Mouse (Mus musculus) layer of hippocampus, postnatal 14 days (tissue): ENCODE results near the gene Mgmt. TPM values are rescaled to one million over a fixed set of nuclear protein-coding genes. Genes with fewer than 3 reads are reported as not detected.

Source experiments
- DNase-seq, 2 experiments: peaks; one replicate each; pipeline ENCODE4 v3.0.0; 2021 to 2022; ENCODE audit warnings: low spot score in 2 of 2, mixed read lengths in 1 of 2
- total RNA-seq, 2 experiments: library from RNA; stranded (reverse); gene quantifications; 2 replicates each; pipeline ENCODE4 v1.2.3; 2021

The Mgmt gene
- total RNA-seq, 2 experiments from 2014 or later: 0.60 to 0.90 TPM

- DNase-seq: no peak
Observed at GRCm38 (mm10) chr7:136997456-136997855, 103.0 kb downstream of the Mgmt start.

GRCm38 (mm10) chr7:137000703-137001102 lies 106.3 kb downstream of the Mgmt start:
- DNase-seq: no peak

DNA sequence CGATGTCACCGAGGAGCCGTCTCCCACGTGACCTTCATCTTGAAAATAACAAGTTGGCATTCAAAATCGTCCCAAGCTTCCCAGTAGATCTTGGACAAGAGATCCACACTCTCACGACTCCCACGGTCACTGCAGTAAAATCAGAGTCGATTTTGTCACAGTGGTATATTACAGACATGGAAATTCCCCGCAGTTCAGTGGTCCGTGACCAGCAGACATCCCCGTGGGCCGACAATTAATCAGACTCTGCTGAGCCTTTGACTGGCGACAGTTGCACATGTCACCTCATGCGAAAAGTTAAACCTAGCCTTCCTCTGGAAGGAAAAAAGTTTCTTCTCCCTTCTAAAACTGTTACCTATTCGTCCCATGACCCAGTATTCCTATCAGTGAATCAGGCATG lies 106.8 kb downstream of the Mgmt start:
- DNase-seq: no peak

- peak in 1 of 2 experiments; percentile 17 for DNase-seq
Observed at GRCm38 (mm10) chr7:137001783-137002182, 107.4 kb downstream of the Mgmt start.

DNA sequence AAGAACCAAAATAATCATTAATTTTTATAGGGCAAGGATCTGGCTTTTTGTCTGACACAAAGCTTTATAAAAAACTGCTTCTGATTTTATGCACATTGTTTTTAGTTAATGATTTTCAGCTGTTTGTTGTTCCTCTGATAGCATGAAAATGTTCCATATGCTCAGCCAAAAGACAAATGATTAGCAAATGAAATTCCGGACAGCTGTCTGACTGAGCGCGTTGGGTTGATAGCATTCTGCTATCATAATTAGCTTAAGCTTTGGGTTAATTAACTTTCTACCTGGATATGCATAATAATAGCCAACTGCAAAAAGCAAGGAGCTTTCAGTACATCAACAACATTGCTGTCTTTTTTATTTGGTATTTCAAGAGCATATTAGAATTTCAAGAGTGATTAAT lies 108.0 kb downstream of the Mgmt start:
- DNase-seq: peak in 1 of 2 experiments; percentile 70

- DNase-seq: no peak
Observed at GRCm38 (mm10) chr7:137005293-137005692, 110.9 kb downstream of the Mgmt start.

- no peak for DNase-seq
Observed at GRCm38 (mm10) chr7:137008321-137008720, 113.9 kb downstream of the Mgmt start.

DNA sequence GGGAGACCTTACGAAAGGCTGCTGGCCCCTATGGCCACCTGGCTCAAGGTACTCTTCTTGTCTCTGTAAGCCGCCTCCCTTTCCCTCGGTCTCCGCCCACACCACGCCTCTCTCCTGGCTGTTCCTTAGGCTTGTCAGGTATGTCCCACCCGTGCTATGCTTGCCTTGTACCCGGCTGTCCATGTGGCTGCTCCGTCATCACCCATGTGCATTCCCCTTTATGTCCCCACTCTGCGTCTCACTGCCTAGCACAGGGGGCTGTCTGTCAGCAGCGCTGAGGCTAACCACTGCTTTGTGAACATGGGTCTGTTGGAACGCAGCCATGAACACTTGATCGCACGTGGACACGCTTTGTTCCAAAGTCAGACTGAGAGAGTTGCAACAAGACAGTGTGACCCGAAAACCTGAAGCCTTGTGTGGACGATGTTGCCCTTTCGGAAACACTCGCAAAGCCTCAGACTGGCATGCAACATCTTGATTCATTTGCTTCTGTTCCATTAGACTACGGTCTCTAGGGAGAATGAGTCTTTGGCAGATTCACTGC lies 115.4 kb downstream of the Mgmt start:
- DNase-seq: no peak

DNA sequence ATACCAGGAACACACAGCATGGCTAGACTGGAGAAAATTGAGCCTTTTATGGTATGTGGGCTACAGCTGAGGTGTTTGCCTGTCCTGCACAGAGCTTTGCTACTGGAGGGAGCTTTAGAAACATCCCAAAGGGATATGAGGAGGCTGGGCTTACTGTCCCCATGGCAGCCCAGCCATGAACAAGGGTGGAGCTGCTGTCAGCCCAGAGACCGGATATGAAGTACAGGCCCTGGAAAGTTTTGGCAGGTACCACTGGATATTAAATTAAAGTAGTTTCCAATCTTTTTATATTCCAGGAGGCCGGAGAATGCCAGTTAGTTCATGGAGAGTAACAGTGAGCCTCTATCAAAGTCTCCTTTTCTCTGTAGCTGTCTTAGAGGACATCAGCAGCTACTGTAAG lies 116.0 kb downstream of the Mgmt start:
- DNase-seq: no peak

GRCm38 (mm10) chr7:137012687-137013086 lies 118.3 kb downstream of the Mgmt start:
- DNase-seq: no peak

GRCm38 (mm10) chr7:137013433-137013832 lies 119.0 kb downstream of the Mgmt start:
- no peak for DNase-seq

- DNase-seq: no peak
Observed at GRCm38 (mm10) chr7:137018614-137019013, 124.2 kb downstream of the Mgmt start.

DNA sequence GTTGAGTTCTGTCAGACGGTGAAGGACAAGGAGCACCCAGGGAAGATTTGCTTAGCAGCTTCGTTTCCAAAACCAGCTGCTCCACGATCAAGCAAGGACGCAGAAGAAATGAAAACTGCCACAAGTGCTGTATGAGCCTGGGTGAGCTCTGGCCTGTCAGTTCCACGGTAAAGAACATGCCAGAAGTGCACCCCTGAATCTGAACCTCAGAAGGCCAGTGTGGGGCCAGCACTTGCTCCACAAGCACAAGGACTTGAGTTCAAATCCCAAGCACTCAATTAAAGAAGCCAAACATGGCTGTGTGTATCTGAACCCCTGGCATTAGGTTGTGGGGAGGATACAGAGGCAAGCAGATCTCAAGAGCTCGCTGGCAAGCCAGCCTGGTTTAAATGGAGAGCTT lies 125.8 kb downstream of the Mgmt start:
- DNase-seq: no peak

DNA sequence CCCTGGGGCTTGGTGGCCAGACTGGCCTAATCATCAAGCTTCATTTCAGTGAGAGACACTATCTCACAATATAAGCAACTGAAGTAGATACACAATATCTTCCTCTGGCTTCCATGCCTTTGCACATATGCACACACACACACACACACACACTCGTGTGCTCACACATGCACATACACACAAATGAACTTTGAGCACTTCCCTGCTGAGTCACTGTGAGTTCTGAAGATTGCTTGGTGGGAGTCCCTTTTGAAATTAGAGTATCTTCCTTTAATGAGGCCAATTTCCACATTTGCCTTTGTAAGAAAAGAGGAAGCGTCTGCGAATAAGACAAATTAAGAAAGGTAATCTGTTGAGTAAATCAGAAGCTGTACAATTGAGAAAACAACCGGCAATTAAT lies 136.4 kb downstream of the Mgmt start:
- no peak for DNase-seq

- no peak for DNase-seq
Observed at GRCm38 (mm10) chr7:137033177-137033576, 138.8 kb downstream of the Mgmt start.

GRCm38 (mm10) chr7:137034986-137035385 lies 140.6 kb downstream of the Mgmt start:
- DNase-seq: no peak

DNA sequence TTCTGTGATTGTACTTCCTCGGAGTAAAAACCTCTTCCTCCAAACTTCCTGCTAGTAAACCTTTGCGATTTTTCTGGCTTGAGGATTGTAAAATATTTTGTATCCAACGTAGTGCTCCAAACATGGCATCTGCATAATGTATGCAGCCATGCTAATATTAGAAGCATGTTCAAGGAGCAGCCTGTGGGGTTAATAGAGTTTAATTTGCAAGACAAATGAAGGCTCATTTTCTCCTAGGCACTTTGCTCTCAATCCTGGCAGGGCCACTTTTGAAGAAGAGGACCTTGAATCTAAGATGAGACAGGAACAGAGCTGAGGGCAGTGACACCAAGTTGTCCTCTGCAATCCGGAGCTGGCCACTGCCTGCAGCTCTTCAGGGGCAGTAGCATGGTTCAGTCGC lies 141.5 kb downstream of the Mgmt start:
- DNase-seq: no peak

DNA sequence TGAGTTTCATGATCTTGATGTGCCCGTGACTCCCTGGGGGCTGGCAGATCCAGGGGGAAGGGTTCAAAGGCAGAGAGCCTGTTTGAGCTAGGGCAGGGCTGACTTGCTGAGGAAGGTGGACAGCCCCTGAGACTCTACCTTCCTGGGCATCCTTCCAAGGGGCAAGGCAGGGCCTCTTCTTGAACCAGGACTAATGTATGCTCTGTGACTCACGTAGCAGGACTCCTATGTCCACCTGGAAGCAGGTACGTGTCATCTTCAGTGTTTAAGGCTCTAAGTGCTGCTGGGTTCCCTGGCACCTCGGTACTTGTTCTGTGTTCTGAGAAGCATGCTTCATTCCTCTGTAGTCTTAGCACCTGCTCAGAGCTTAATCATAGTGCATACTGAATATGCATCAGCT lies 143.1 kb downstream of the Mgmt start:
- no peak for DNase-seq

- no peak for DNase-seq
Observed at GRCm38 (mm10) chr7:137037872-137038271, 143.5 kb downstream of the Mgmt start.

GRCm38 (mm10) chr7:137038311-137038945 lies 144.0 kb downstream of the Mgmt start:
- no peak for DNase-seq

DNA sequence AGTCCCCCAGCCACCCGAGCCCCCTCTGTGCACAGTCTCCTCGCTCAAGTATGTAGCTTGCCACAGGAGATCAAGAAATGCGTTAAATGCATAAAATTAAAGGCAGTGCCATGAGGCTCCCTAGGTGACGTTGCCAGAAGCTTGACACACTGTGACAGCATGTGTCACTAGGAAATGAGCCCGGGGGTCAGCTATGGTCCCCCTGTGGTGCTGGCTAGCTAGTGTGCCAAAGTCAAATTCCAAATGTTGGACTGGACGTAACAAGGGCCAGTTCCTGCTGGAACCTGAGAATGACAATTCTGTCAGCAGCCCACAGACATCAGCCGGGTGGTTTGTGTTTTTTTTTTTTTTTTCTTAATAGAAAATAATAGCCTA lies 144.5 kb downstream of the Mgmt start:
- DNase-seq: no peak

GRCm38 (mm10) chr7:137040646-137041045 lies 146.2 kb downstream of the Mgmt start:
- DNase-seq: no peak

- DNase-seq: no peak
Observed at GRCm38 (mm10) chr7:137046891-137047290, 152.5 kb downstream of the Mgmt start.
